ENCODE assay signal across 26 mouse cellular contexts in genomic region chr16:27794907-27795306, GRCm38 (mm10).
DNase-seq lines count a peak whose midpoint lies in the region; ATAC-seq and TF ChIP-seq lines count a peak whose summit lies in the region.
"Had no signal": no experiment of that assay in that cellular context is flagged by ENCODE, and none has a peak within 500 bp of the region (broad histone marks: within the 10 kb centered on the region; RNA-seq: fewer than 3 reads in every experiment).

No protein-coding gene starts in this region.

- DNase-seq in hindbrain, embryonic 14.5 days (ENCODE audit: low spot score): no peak
- DNase-seq in hindbrain, postnatal 0 days (ENCODE audit: low spot score): no peak
- no peak for DNase-seq in neural tube, embryonic 10.5 days (ENCODE audit: extremely low spot score, low spot score)
- DNase-seq in embryo, embryonic 9.5 days (ENCODE audit: extremely low spot score): no peak
- DNase-seq: adrenal gland, adult 2 months; adrenal gland, postnatal 14 days; cerebellum, adult 11-12 months; cerebellum, adult 8-10 months; cerebellum, postnatal 10 days; cerebellum, postnatal 36 days; embryo, embryonic 11 days; gastrocnemius, postnatal 10 days; gastrocnemius, postnatal 36 days; heart, adult 2 months; heart, postnatal 14 days; heart, postnatal 4 days had no signal

- H3K9ac ChIP-seq in hindbrain, embryonic 14.5 days: no peak overlapping the region
- no peak overlapping the region for H3K9ac ChIP-seq in hindbrain, postnatal 0 days (replicated peaks; ENCODE audit: low read length)
- H3K9ac ChIP-seq in neural tube, embryonic 12.5 days: no peak overlapping the region
- H3K9ac ChIP-seq in neural tube, embryonic 14.5 days (replicated peaks; ENCODE audit: low read depth, low read length): no peak overlapping the region
- H3K9ac ChIP-seq: forebrain, embryonic 13.5 days; heart, embryonic 13.5 days; hindbrain, embryonic 15.5 days had no signal

- H3K36me3 ChIP-seq in hindbrain, embryonic 14.5 days (replicated peaks; ENCODE audit: control insufficient read depth, insufficient read depth): no peaks in the 10 kb centered on the region
- no peaks in the 10 kb centered on the region for H3K36me3 ChIP-seq in hindbrain, postnatal 0 days (ENCODE audit: insufficient read depth, low read length)
- H3K36me3 ChIP-seq in neural tube, embryonic 12.5 days: no peaks in the 10 kb centered on the region
- H3K36me3 ChIP-seq in neural tube, embryonic 14.5 days (ENCODE audit: control insufficient read depth, insufficient read depth, low read length): no peaks in the 10 kb centered on the region
- H3K36me3 ChIP-seq: forebrain, embryonic 10.5 days; heart, embryonic 10.5 days; heart, embryonic 13.5 days; hindbrain, embryonic 15.5 days had no signal

- H3K4me2 ChIP-seq in hindbrain, embryonic 14.5 days (replicated peaks): no peak overlapping the region
- H3K4me2 ChIP-seq in hindbrain, postnatal 0 days (ENCODE audit: low read depth, low read length): no peak overlapping the region
- H3K4me2 ChIP-seq in neural tube, embryonic 12.5 days (replicated peaks): no peak overlapping the region
- no peak overlapping the region for H3K4me2 ChIP-seq in neural tube, embryonic 14.5 days (ENCODE audit: low read depth, low read length)
- H3K4me2 ChIP-seq: forebrain, embryonic 13.5 days; heart, embryonic 13.5 days; hindbrain, embryonic 15.5 days had no signal

- H3K27me3 ChIP-seq in hindbrain, embryonic 14.5 days (ENCODE audit: control insufficient read depth, insufficient read depth, low read length): no peaks in the 10 kb centered on the region
- H3K27me3 ChIP-seq in hindbrain, postnatal 0 days (ENCODE audit: insufficient read depth, low read length): no peaks in the 10 kb centered on the region
- H3K27me3 ChIP-seq in neural tube, embryonic 12.5 days (replicated peaks): no peaks in the 10 kb centered on the region
- H3K27me3 ChIP-seq in neural tube, embryonic 14.5 days (ENCODE audit: control insufficient read depth, insufficient read depth, low read length): no peaks in the 10 kb centered on the region
- H3K27me3 ChIP-seq: forebrain, embryonic 13.5 days; heart, embryonic 13.5 days; hindbrain, embryonic 15.5 days had no signal

- 78% methylated on average over 1 of the region's 1 CpGs for WGBS in hindbrain, embryonic 14.5 days
- WGBS in hindbrain, postnatal 0 days: 71% methylated on average over 1 of the region's 1 CpGs
- 82% methylated on average over 1 of the region's 1 CpGs for WGBS in neural tube, embryonic 12.5 days
- WGBS in neural tube, embryonic 14.5 days: 88% methylated on average over 1 of the region's 1 CpGs

- H3K4me3 ChIP-seq in hindbrain, embryonic 14.5 days (replicated peaks; ENCODE audit: low read length): no peak overlapping the region
- H3K4me3 ChIP-seq in hindbrain, postnatal 0 days (ENCODE audit: low read length): no peak overlapping the region
- H3K4me3 ChIP-seq in neural tube, embryonic 12.5 days: no peak overlapping the region
- H3K4me3 ChIP-seq in neural tube, embryonic 14.5 days (ENCODE audit: low read depth, low read length): no peak overlapping the region
- H3K4me3 ChIP-seq: forebrain, embryonic 10.5 days; forebrain, embryonic 13.5 days; heart, adult 2 months; heart, embryonic 10.5 days; heart, embryonic 13.5 days; hindbrain, embryonic 15.5 days had no signal

- H3K9me3 ChIP-seq in hindbrain, embryonic 14.5 days (ENCODE audit: control insufficient read depth, low read length): no peaks in the 10 kb centered on the region
- H3K9me3 ChIP-seq in hindbrain, postnatal 0 days (ENCODE audit: low read length): no peaks in the 10 kb centered on the region
- no peaks in the 10 kb centered on the region for H3K9me3 ChIP-seq in neural tube, embryonic 12.5 days
- no peaks in the 10 kb centered on the region for H3K9me3 ChIP-seq in neural tube, embryonic 14.5 days (ENCODE audit: control insufficient read depth, low read length)
- H3K9me3 ChIP-seq: forebrain, embryonic 10.5 days; forebrain, embryonic 13.5 days; heart, embryonic 10.5 days; heart, embryonic 13.5 days; hindbrain, embryonic 15.5 days had no signal

- peak; percentile 40; the same call in 1 of the 2 replicates for ATAC-seq in hindbrain, embryonic 14.5 days (ENCODE audit: low FRiP score)
- ATAC-seq in hindbrain, postnatal 0 days: no peak
- ATAC-seq in neural tube, embryonic 12.5 days (ENCODE audit: low FRiP score, low read depth): peak; percentile 75; the same call in 1 of the 2 replicates
- ATAC-seq in neural tube, embryonic 14.5 days (ENCODE audit: low read depth): peak; percentile 68; the same call in 1 of the 2 replicates
- ATAC-seq: CD4-positive, CD25-positive, alpha-beta regulatory T cell, adult 4 months; forebrain, embryonic 13.5 days; forebrain, embryonic 16.5 days; inflammation-experienced regulatory T-cells, adult 6 months had no signal

- TF ChIP-seq CTCF in hindbrain, postnatal 0 days (IDR thresholded peaks at IDR 0.05; ENCODE audit: low read depth): no peak

- no peak overlapping the region for H3K27ac ChIP-seq in hindbrain, embryonic 14.5 days
- H3K27ac ChIP-seq in hindbrain, postnatal 0 days: no peak overlapping the region
- H3K27ac ChIP-seq in neural tube, embryonic 12.5 days: no peak overlapping the region
- no peak overlapping the region for H3K27ac ChIP-seq in neural tube, embryonic 14.5 days (ENCODE audit: low read depth, low read length)
- H3K27ac ChIP-seq: forebrain, embryonic 10.5 days; forebrain, embryonic 13.5 days; heart, adult 2 months; heart, embryonic 10.5 days; heart, embryonic 13.5 days had no signal

- H3K4me1 ChIP-seq in hindbrain, embryonic 14.5 days (replicated peaks; ENCODE audit: control insufficient read depth, insufficient read depth, low read length): no peaks in the 10 kb centered on the region
- no peaks in the 10 kb centered on the region for H3K4me1 ChIP-seq in hindbrain, postnatal 0 days (ENCODE audit: insufficient read depth, low read length)
- H3K4me1 ChIP-seq in neural tube, embryonic 12.5 days: no peaks in the 10 kb centered on the region
- no peaks in the 10 kb centered on the region for H3K4me1 ChIP-seq in neural tube, embryonic 14.5 days (ENCODE audit: control insufficient read depth, insufficient read depth, low read length)
- H3K4me1 ChIP-seq: forebrain, embryonic 10.5 days; forebrain, embryonic 13.5 days; heart, embryonic 10.5 days; heart, embryonic 13.5 days; hindbrain, embryonic 15.5 days had no signal
